Mouse (Mus musculus): ENCODE measurements around the gene St3gal3. TPM values are rescaled to one million over a fixed set of nuclear protein-coding genes. Genes with fewer than 3 reads are reported as not detected.

The St3gal3 gene
- total RNA-seq, 4 experiments from 2014 or later = 61.5 to 67.5 (median 67.2) TPM

- no peak for DNase-seq (ENCODE audit: low spot score)
Observed at GRCm38 (mm10) chr4:118054615-118055014, 80.1 kb downstream of the St3gal3 start.

GRCm38 (mm10) chr4:118053904-118054303 is 80.8 kb downstream of the St3gal3 start:
- no peak for DNase-seq (ENCODE audit: low spot score)

GRCm38 (mm10) chr4:118049606-118050302 is 85.0 kb downstream of the St3gal3 start:
- DNase-seq (ENCODE audit: low spot score) = no peak

GRCm38 (mm10) chr4:118044510-118044909 is 90.2 kb downstream of the St3gal3 start:
- no peak for DNase-seq (ENCODE audit: low spot score)

GRCm38 (mm10) chr4:118043331-118044002 is 91.2 kb downstream of the St3gal3 start:
- DNase-seq (ENCODE audit: low spot score) = no peak

GRCm38 (mm10) chr4:118042671-118043320 is 91.9 kb downstream of the St3gal3 start:
- no peak for DNase-seq (ENCODE audit: low spot score)

- DNase-seq (ENCODE audit: low spot score) = no peak
Observed at GRCm38 (mm10) chr4:118041145-118041544, 93.6 kb downstream of the St3gal3 start.

- DNase-seq (ENCODE audit: low spot score) = no peak
Observed at GRCm38 (mm10) chr4:118040650-118041049, 94.1 kb downstream of the St3gal3 start.

GRCm38 (mm10) chr4:118039964-118040363 is 94.8 kb downstream of the St3gal3 start:
- DNase-seq (ENCODE audit: low spot score) = no peak

GRCm38 (mm10) chr4:118038023-118038422 is 96.7 kb downstream of the St3gal3 start:
- no peak for DNase-seq (ENCODE audit: low spot score)

- no peak for DNase-seq (ENCODE audit: low spot score)
Observed at GRCm38 (mm10) chr4:118037406-118037805, 97.3 kb downstream of the St3gal3 start.

GRCm38 (mm10) chr4:118036531-118036930 is 98.2 kb downstream of the St3gal3 start:
- no peak for DNase-seq (ENCODE audit: low spot score)

GRCm38 (mm10) chr4:118035090-118035489 is 99.6 kb downstream of the St3gal3 start:
- no peak for DNase-seq (ENCODE audit: low spot score)

- no peak for DNase-seq (ENCODE audit: low spot score)
Observed at GRCm38 (mm10) chr4:118033026-118033425, 101.7 kb downstream of the St3gal3 start.

- no peak for DNase-seq (ENCODE audit: low spot score)
Observed at GRCm38 (mm10) chr4:118031776-118032170, 102.9 kb downstream of the St3gal3 start.

- peak; percentile 62 for DNase-seq (ENCODE audit: low spot score)
Observed at GRCm38 (mm10) chr4:118031132-118031775, 103.5 kb downstream of the St3gal3 start.

- DNase-seq (ENCODE audit: low spot score) = no peak
Observed at GRCm38 (mm10) chr4:118030330-118030729, 104.4 kb downstream of the St3gal3 start.

- no peak for DNase-seq (ENCODE audit: low spot score)
Observed at GRCm38 (mm10) chr4:118029892-118030291, 104.8 kb downstream of the St3gal3 start.

- DNase-seq (ENCODE audit: low spot score) = no peak
Observed at GRCm38 (mm10) chr4:118028994-118029393, 105.7 kb downstream of the St3gal3 start.

GRCm38 (mm10) chr4:118025931-118026330 is 108.8 kb downstream of the St3gal3 start:
- no peak for DNase-seq (ENCODE audit: low spot score)

- DNase-seq (ENCODE audit: low spot score) = no peak
Observed at GRCm38 (mm10) chr4:118025381-118025780, 109.3 kb downstream of the St3gal3 start.

- DNase-seq (ENCODE audit: low spot score) = no peak
Observed at GRCm38 (mm10) chr4:118022811-118023210, 111.9 kb downstream of the St3gal3 start.

Measured in heart, adult 8-10 months (tissue).